Mouse (Mus musculus) layer of hippocampus, adult 2 months (tissue): ENCODE data around the gene Zmynd11. TPM values are rescaled to one million over a fixed set of nuclear protein-coding genes. Genes with fewer than 3 reads are reported as not detected.
A peak's percentile ranks its signal among the peaks of the same experiment; 100 is the strongest.

Experiments
- DNase-seq, 2 experiments: peaks; one replicate each; pipeline ENCODE4 v3.0.0; 2022; ENCODE audit warnings: low spot score in 2 of 2
- H3K27ac ChIP-seq: fragments of 200-600 bp; 2 replicates; pipeline ENCODE4 v1.8.1; 2022
- H3K4me3 ChIP-seq: fragments of 200-600 bp; 2 replicates; pipeline ENCODE4 v1.8.1; 2022; ENCODE audit warnings: mild to moderate bottlenecking
- CTCF ChIP-seq: fragments of 200-600 bp; conservative IDR thresholded peaks from 2 replicates; pipeline ENCODE4 v1.8.1; 2022; ENCODE audit warnings: antibody characterized with exemption, mild to moderate bottlenecking, moderate library complexity
- total RNA-seq, 2 experiments: library from RNA; stranded (reverse); gene quantifications; 2 replicates each; pipeline ENCODE4 v1.2.3; 2021

Gene Zmynd11
- total RNA-seq, 2 experiments from 2014 or later: 286 to 287 TPM

GRCm38 (mm10) chr13:9706720-9707119 is 58.4 kb downstream of the Zmynd11 start:
- no peak for DNase-seq
- no peak for TF ChIP-seq CTCF
- Histone ChIP-seq H3K27ac (peak overlapping the region; percentile 47; the same call in 1 of the 2 replicates), H3K4me3 (no peak overlapping the region)

DNA sequence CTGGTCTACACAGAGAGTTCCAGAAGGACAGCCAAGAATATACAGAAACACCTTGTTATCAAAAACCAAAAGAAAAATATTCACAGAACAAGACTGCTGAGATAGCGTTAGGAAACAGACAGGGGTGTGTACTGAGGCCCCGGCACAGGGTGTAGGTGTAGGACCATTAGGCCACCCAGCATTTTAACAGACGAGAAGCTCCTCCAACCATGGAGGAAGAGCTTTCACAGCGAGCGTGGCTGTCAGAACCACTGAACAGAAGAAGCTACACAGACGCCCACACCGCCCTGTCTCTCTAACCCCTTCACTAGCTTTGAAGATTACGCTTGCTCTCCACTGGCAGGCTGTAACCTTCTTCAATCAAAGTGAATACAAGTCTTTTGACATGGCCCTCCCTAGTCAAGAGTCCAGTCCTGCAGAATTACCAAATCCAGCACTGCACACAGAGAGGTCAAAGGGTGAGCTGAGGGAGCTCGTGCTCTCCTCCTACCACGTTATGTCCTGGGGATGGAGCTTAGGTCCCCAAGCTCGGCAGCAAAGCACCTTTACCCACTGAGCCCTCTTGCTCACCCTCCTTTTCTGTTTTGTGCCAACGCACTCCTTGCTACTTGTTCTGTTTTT is 62.4 kb downstream of the Zmynd11 start:
- TF ChIP-seq CTCF: no peak
- no peak overlapping the region for H3K27ac ChIP-seq
- H3K4me3 ChIP-seq: no peak overlapping the region
- DNase-seq: no peak

DNA sequence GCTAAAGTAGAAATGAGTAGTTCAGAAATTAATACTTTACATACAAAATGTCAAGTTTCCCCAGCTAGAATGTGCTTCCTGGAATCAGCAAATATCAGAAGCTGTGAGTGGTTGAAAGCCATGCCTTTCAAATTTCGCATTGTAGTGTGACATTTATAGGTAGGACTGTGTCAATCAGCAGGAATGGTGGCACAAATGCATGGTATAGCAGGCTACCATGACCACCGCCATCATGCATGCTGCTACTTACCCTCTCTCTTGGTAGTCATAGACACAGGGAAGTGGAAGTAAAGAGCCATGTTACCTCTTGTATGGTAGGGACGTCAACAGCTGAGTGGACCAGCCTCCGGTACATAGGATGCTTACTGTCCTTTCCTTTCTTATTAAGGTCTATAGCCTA is 67.8 kb downstream of the Zmynd11 start:
- DNase-seq: no peak
- H3K27ac ChIP-seq: no peak overlapping the region
- TF ChIP-seq CTCF: no peak

GRCm38 (mm10) chr13:9695809-9696208 is 69.3 kb downstream of the Zmynd11 start:
- H3K27ac ChIP-seq: no peak overlapping the region
- no peak for TF ChIP-seq CTCF
- no peak for DNase-seq
- H3K4me3 ChIP-seq: no peak overlapping the region

More for the DNA sequence above, 67.8 kb downstream of the Zmynd11 start:
- no peak overlapping the region for H3K4me3 ChIP-seq

DNA sequence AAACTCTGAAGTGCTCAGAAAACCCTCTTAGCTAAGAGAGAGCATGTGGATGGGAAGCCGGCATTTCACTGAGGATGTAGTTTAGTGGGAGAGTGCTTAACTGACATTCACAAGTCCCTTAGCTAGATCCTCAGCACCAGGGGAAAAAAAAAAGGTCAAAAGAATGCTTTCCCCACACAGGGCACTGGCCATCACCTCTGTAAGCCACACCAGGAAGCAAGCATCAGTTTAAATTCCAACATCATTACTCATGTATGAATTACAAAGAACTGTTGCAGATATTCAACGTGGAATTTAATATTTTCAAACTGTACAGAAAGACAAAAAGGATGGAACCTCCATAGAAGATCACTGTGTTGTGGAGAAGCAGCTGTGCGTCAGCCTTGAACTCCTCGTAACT is 69.7 kb downstream of the Zmynd11 start:
- no peak overlapping the region for H3K4me3 ChIP-seq
- TF ChIP-seq CTCF: no peak
- H3K27ac ChIP-seq: no peak overlapping the region

GRCm38 (mm10) chr13:9694651-9695050 is 70.5 kb downstream of the Zmynd11 start:
- no peak for TF ChIP-seq CTCF
- Histone ChIP-seq H3K27ac (no peak overlapping the region), H3K4me3 (no peak overlapping the region)
- DNase-seq: no peak

More for the DNA sequence above, 69.7 kb downstream of the Zmynd11 start:
- no peak for DNase-seq

DNA sequence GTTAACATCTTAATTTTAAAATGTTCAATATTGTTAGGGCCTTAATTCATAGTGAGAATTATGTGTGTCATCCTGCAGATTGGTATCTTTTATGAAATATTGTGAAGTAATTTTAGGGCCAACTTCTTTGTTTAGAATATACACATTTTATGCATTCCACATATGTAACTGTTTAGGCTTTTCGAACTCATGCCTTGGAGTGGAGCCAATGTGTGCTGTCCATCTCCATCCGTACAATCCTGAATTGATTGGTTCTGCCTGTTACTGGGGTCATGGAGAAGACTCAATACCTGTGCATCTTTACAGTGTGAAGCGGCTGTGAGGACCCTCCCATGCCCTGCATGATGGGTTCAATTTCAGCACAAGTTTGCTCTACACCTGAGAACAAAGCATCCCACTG is 72.3 kb downstream of the Zmynd11 start:
- TF ChIP-seq CTCF: no peak
- Histone ChIP-seq H3K27ac (no peak overlapping the region), H3K4me3 (no peak overlapping the region)
- DNase-seq: no peak

- TF ChIP-seq CTCF: no peak
- Histone ChIP-seq H3K27ac (no peak overlapping the region), H3K4me3 (no peak overlapping the region)
Observed at GRCm38 (mm10) chr13:9689366-9689765, 75.8 kb downstream of the Zmynd11 start.

GRCm38 (mm10) chr13:9686765-9687164 is 78.4 kb downstream of the Zmynd11 start:
- Histone ChIP-seq H3K4me3 (no peak overlapping the region), H3K27ac (peak overlapping the region; percentile 78)
- no peak for DNase-seq
- no peak for TF ChIP-seq CTCF

More at GRCm38 (mm10) chr13:9689366-9689765, 75.8 kb downstream of the Zmynd11 start:
- no peak for DNase-seq

- TF ChIP-seq CTCF: no peak
- DNase-seq: no peak
- Histone ChIP-seq H3K4me3 (no peak overlapping the region), H3K27ac (peak overlapping the region; percentile 78; the same call in 1 of the 2 replicates)
Observed at GRCm38 (mm10) chr13:9686261-9686660, 78.9 kb downstream of the Zmynd11 start.

DNA sequence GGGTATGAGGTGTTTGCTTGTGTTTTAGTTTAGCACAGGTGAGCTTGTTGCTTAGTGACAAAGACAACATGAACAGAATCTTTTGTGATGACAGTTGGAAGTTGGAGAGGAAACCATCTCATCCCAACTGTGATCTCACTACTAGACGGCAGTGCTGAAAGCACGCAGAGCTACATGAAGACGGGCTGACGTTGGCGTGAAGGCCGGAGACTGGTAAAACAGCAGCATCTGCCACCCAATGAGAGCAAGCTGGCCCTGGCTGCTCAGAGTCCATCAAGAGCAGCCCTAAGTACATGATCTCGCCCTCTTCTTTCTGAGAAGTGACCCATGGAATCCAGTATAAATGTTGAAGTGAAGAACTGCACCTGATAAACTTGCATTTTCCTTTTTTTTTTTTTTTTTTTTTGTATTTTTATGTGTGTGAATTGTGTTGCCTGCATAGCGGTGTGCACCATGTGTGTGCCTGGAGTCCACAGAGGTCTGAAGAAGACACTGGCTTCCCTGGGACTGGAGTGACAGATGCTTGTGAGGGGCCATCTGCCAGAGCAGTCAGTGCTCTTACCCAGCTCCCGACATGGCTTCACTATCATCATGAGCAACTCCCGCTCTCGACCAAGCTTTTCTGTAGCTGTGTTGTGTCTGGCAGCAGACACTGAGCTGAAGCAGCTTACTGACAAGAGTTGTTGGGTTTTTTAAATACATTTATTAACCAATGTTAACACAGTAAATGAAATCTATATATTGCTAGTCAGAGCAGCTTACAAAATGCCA is 80.8 kb downstream of the Zmynd11 start:
- no peak for TF ChIP-seq CTCF
- H3K4me3 ChIP-seq: no peak overlapping the region
- DNase-seq: peak; percentile 43 to 57
- H3K27ac ChIP-seq: peak overlapping the region; percentile 77

DNA sequence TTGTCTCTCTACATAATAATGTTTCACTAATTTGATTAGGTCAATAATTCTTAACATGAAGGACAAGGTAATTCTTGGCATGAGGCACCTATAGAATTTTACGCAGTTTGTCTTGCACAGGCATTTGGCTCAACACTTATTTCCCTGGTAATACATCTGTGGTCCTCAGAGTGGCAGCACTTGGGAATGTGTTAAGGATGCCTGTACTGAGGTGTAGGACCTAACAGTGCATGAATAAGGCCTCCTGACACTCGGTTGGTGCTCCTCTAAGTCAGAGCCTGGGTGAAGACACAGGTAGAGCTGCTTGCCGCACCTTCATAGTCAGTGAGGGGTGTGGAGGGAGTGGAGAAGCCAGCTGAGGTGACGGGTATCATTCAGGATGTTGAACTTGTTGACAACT is 81.8 kb downstream of the Zmynd11 start:
- Histone ChIP-seq H3K4me3 (no peak overlapping the region), H3K27ac (peak overlapping the region; percentile 77; the same call in 1 of the 2 replicates)
- TF ChIP-seq CTCF: peak; percentile 57
- DNase-seq: no peak

GRCm38 (mm10) chr13:9681492-9681891 is 83.6 kb downstream of the Zmynd11 start:
- no peak for DNase-seq
- Histone ChIP-seq H3K4me3 (no peak overlapping the region), H3K27ac (no peak overlapping the region)
- no peak for TF ChIP-seq CTCF

DNA sequence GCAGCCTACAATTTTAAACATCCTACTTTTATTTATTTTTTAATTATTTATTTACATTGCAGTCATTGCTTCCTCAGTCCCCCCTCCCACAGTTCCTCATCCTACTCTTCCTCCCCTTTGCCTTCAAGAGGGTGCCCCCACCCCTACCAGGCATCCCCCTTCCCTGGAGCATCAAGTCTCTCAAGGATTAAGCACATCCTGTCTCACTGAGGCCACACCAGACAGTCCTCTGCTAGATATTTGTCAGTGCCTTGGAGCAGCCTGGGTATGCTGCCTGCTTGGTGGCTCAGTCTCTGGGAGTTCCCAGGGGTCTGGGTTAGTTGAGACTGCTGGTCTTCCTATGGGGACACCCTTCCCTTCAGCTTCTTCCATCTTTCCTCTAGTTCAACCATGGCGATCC is 91.0 kb downstream of the Zmynd11 start:
- Histone ChIP-seq H3K4me3 (no peak overlapping the region), H3K27ac (no peak overlapping the region)
- no peak for DNase-seq
- no peak for TF ChIP-seq CTCF
